ENCODE assay signal across 9 mouse cellular contexts in genomic region chr8:70632346-70632892, GRCm38 (mm10). TPM values are rescaled to one million over a fixed set of nuclear protein-coding genes. Genes with fewer than 3 reads are reported as not detected.
A peak's percentile ranks its signal among the peaks of the same experiment; 100 is the strongest.
DNase-seq lines count a peak whose midpoint lies in the region; ATAC-seq and TF ChIP-seq lines count a peak whose summit lies in the region.
"Had no signal": no experiment of that assay in that cellular context is flagged by ENCODE, and none has a peak within 500 bp of the region (broad histone marks: within the 10 kb centered on the region; RNA-seq: fewer than 3 reads in every experiment).

TSS of gene Gdf15 (minus strand) at chr8:70632456.

- no peak within 1 kb of the TSS for H3K4me2 ChIP-seq in forebrain, embryonic 12.5 days
- no peak within 1 kb of the TSS for H3K4me2 ChIP-seq in forebrain, embryonic 11.5 days (ENCODE audit: low read depth, low read length, severe bottlenecking)
- peak within 1 kb of the TSS; percentile 81 for H3K4me2 ChIP-seq in kidney, embryonic 15.5 days
- peak within 1 kb of the TSS; percentile 94 for H3K4me2 ChIP-seq in liver, embryonic 15.5 days

- H3K27ac ChIP-seq in forebrain, embryonic 12.5 days: no peak within 1 kb of the TSS
- H3K27ac ChIP-seq in forebrain, embryonic 11.5 days (ENCODE audit: low read depth, low read length): no peak within 1 kb of the TSS
- no peak within 1 kb of the TSS; the same call in 1 of the 2 replicates for H3K27ac ChIP-seq in kidney, embryonic 15.5 days
- peak within 1 kb of the TSS; percentile 83 for H3K27ac ChIP-seq in bone marrow macrophage, adult 2 months (ENCODE audit: insufficient read depth, low read depth, low read length)
- peak within 1 kb of the TSS; percentile 81 for H3K27ac ChIP-seq in liver, embryonic 15.5 days (replicated peaks)

- no peak for TF ChIP-seq POLR2A in bone marrow macrophage, adult 2 months (IDR thresholded peaks at IDR 0.05; ENCODE audit: borderline replicate concordance, low read depth, low read length)

- ATAC-seq in forebrain, embryonic 12.5 days (ENCODE audit: low FRiP score): no peak
- no peak for ATAC-seq in forebrain, embryonic 11.5 days (replicated peaks; ENCODE audit: low FRiP score)
- ATAC-seq in kidney, embryonic 15.5 days (replicated peaks; ENCODE audit: low FRiP score): no peak
- 0 out of 2 replicates have a peak, but pooled peaks have one; percentile 6 for ATAC-seq in liver, embryonic 15.5 days (ENCODE audit: insufficient read depth)

- H3K4me3 ChIP-seq in forebrain, embryonic 12.5 days (replicated peaks): no peak within 1 kb of the TSS
- H3K4me3 ChIP-seq in forebrain, embryonic 11.5 days (ENCODE audit: low read depth, low read length): no peak within 1 kb of the TSS
- H3K4me3 ChIP-seq in kidney, embryonic 15.5 days (replicated peaks): peak within 1 kb of the TSS; percentile 58; the same call in 1 of the 2 replicates
- H3K4me3 ChIP-seq in bone marrow macrophage, adult 2 months (ENCODE audit: insufficient read depth, low read length): peak within 1 kb of the TSS; percentile 79
- H3K4me3 ChIP-seq in liver, embryonic 15.5 days (replicated peaks): peak within 1 kb of the TSS; percentile 73

- H3K9ac ChIP-seq in forebrain, embryonic 12.5 days: peak within 1 kb of the TSS; percentile 47; the same call in 1 of the 2 replicates
- H3K9ac ChIP-seq in forebrain, embryonic 11.5 days (ENCODE audit: low read length): no peak within 1 kb of the TSS
- 0 out of 2 replicates have a peak within 1 kb of the TSS, but pooled peaks have one; percentile 2 for H3K9ac ChIP-seq in kidney, embryonic 15.5 days
- H3K9ac ChIP-seq in liver, embryonic 15.5 days: peak within 1 kb of the TSS; percentile 33; the same call in 1 of the 2 replicates

- TF ChIP-seq CTCF in bone marrow macrophage, adult 2 months (IDR thresholded peaks at IDR 0.05; ENCODE audit: low read depth, low read length): no peak

- DNase-seq in forebrain, embryonic 11.5 days (ENCODE audit: low spot score): no peak
- no peak for DNase-seq in kidney, postnatal 14 days
- DNase-seq in gastrocnemius, adult 8-10 months (ENCODE audit: low spot score in 2 of 2): no peak
- no peak for DNase-seq in cerebellum, adult 9-11 months

- no peaks in the 10 kb centered on the region for H3K9me3 ChIP-seq in forebrain, embryonic 12.5 days
- H3K9me3 ChIP-seq in forebrain, embryonic 11.5 days (ENCODE audit: control insufficient read depth, low read length): no peaks in the 10 kb centered on the region
- H3K9me3 ChIP-seq in kidney, embryonic 15.5 days (replicated peaks): no peaks in the 10 kb centered on the region
- no peaks in the 10 kb centered on the region for H3K9me3 ChIP-seq in liver, embryonic 15.5 days (replicated peaks)

- WGBS in forebrain, embryonic 12.5 days: 76% methylated on average over 6 of the region's 6 CpGs
- WGBS in forebrain, embryonic 11.5 days: 74% methylated on average over 6 of the region's 6 CpGs
- 82% methylated on average over 6 of the region's 6 CpGs for WGBS in kidney, embryonic 15.5 days
- WGBS in liver, embryonic 15.5 days (ENCODE audit: insufficient replicate concordance): 71% methylated on average over 6 of the region's 6 CpGs

- peaks cover 30% of the 10 kb centered on the region for H3K27me3 ChIP-seq in forebrain, embryonic 12.5 days
- peaks cover 12% of the 10 kb centered on the region for H3K27me3 ChIP-seq in forebrain, embryonic 11.5 days (ENCODE audit: control insufficient read depth, insufficient read depth, low read length)
- H3K27me3 ChIP-seq in kidney, embryonic 15.5 days: no peaks in the 10 kb centered on the region
- peaks cover 18% of the 10 kb centered on the region for H3K27me3 ChIP-seq in liver, embryonic 15.5 days

- no peaks in the 10 kb centered on the region for H3K36me3 ChIP-seq in forebrain, embryonic 12.5 days (replicated peaks)
- H3K36me3 ChIP-seq in forebrain, embryonic 11.5 days (ENCODE audit: control insufficient read depth, insufficient read depth, low read length): no peaks in the 10 kb centered on the region
- H3K36me3 ChIP-seq in kidney, embryonic 15.5 days: no peaks in the 10 kb centered on the region
- no peaks in the 10 kb centered on the region for H3K36me3 ChIP-seq in liver, embryonic 15.5 days (replicated peaks)

- peaks cover 31% of the 10 kb centered on the region for H3K4me1 ChIP-seq in forebrain, embryonic 12.5 days
- peaks cover 10% of the 10 kb centered on the region for H3K4me1 ChIP-seq in forebrain, embryonic 11.5 days (replicated peaks; ENCODE audit: control insufficient read depth, insufficient read depth, low read length)
- peaks cover 79% of the 10 kb centered on the region for H3K4me1 ChIP-seq in kidney, embryonic 15.5 days
- peaks cover 49% of the 10 kb centered on the region for H3K4me1 ChIP-seq in bone marrow macrophage, adult 2 months (ENCODE audit: control insufficient read depth, insufficient read depth, low read length)
- H3K4me1 ChIP-seq in liver, embryonic 15.5 days (replicated peaks): peaks cover 73% of the 10 kb centered on the region

RNA-seq across cellular contexts. Expression of gene Gdf15, which starts in this region (rescaled TPM):
- 0.14 TPM in 1 of 2 replicates, not detected in the other for polyA plus RNA-seq in forebrain, embryonic 12.5 days (2016; fragmentation: Nextera tagmentation; extraction: Ambion mirVana)
- polyA plus RNA-seq in forebrain, embryonic 11.5 days (2014; fragmentation: Nextera tagmentation; extraction: Ambion mirVana): not detected in 2 replicates
- polyA plus RNA-seq in kidney, embryonic 15.5 days (2015; fragmentation: Nextera tagmentation; extraction: Ambion mirVana): 0.46 and 0.77 TPM in 2 replicates
- 3.3 and 4.9 TPM in 2 replicates for polyA plus RNA-seq in bone marrow macrophage, adult 2 months (2012; ENCODE audit: insufficient read depth, insufficient read length, missing spikeins)
- 3.4 and 4.3 TPM in 2 replicates for polyA plus RNA-seq in liver, embryonic 15.5 days (2015; fragmentation: Nextera tagmentation; extraction: Ambion mirVana)
- total RNA-seq in gastrocnemius, adult 8-10 months (2022): under 1 TPM in 1 of 4 experiments, not detected in 3; 0.24 TPM
- total RNA-seq: left cerebral cortex, postnatal 10 days had no signal

Comparison
In these comparisons a context has a peak if more than half of its experiments do, and no peak if none do; other contexts are left out.
1. H3K27ac ChIP-seq: peak in bone marrow macrophage, adult 2 months (single experiment) and liver, embryonic 15.5 days (single experiment); none in forebrain, embryonic 12.5 days (single experiment), forebrain, embryonic 11.5 days (single experiment) and kidney, embryonic 15.5 days (single experiment).
2. H3K4me2 ChIP-seq: peak in kidney, embryonic 15.5 days (single experiment) and liver, embryonic 15.5 days (single experiment); none in forebrain, embryonic 12.5 days (single experiment) and forebrain, embryonic 11.5 days (single experiment).
3. H3K4me3 ChIP-seq: peak in kidney, embryonic 15.5 days (single experiment), bone marrow macrophage, adult 2 months (single experiment) and liver, embryonic 15.5 days (single experiment); none in forebrain, embryonic 12.5 days (single experiment) and forebrain, embryonic 11.5 days (single experiment).